Mouse (Mus musculus): ENCODE data around the gene Kctd15. TPM values are rescaled to one million over a fixed set of nuclear protein-coding genes. Genes with fewer than 3 reads are reported as not detected.

Gene Kctd15
- polyA plus RNA-seq (2014; fragmentation: Nextera tagmentation; extraction: Ambion mirVana): 23.4 and 28.2 TPM in 2 replicates

GRCm38 (mm10) chr7:34656632-34657031, at the start of gene Kctd15:
Kctd15 (minus strand) TSS chr7:34656732.
- WGBS: 73% methylated on average over 5 of the region's 5 CpGs
- no peaks in the 10 kb centered on the region for H3K27me3 ChIP-seq (ENCODE audit: control insufficient read depth, insufficient read depth, low read length)

GRCm38 (mm10) chr7:34704401-34704800, 47.9 kb upstream of the Kctd15 start:
- H3K27ac ChIP-seq (replicated peaks; ENCODE audit: low read depth, low read length): no peak overlapping the region
- no peaks in the 10 kb centered on the region for H3K9me3 ChIP-seq (ENCODE audit: control insufficient read depth, low read length)
- H3K4me3 ChIP-seq (ENCODE audit: low read depth, low read length): no peak overlapping the region
- 72% methylated on average over 4 of the region's 4 CpGs for WGBS
- H3K27me3 ChIP-seq (ENCODE audit: control insufficient read depth, insufficient read depth, low read length): 0 out of 2 replicates have a peak, but pooled peaks cover 2% of the 10 kb centered on the region
- no peak overlapping the region for H3K9ac ChIP-seq (ENCODE audit: low read length)
- DNase-seq (ENCODE audit: low spot score): no peak
- H3K4me1 ChIP-seq (ENCODE audit: control insufficient read depth, insufficient read depth, low read length): 0 out of 2 replicates have a peak, but pooled peaks cover 3% of the 10 kb centered on the region
- no peak for ATAC-seq (ENCODE audit: insufficient number of reproducible peaks, low FRiP score, low TSS enrichment, low read depth)
- no peak overlapping the region for H3K4me2 ChIP-seq (ENCODE audit: low read depth, severe bottlenecking)
- no peaks in the 10 kb centered on the region for H3K36me3 ChIP-seq (ENCODE audit: control insufficient read depth, insufficient read depth, low read length)

More at GRCm38 (mm10) chr7:34656632-34657031, at the start of gene Kctd15:
- ATAC-seq (ENCODE audit: insufficient number of reproducible peaks, low FRiP score, low TSS enrichment, low read depth) (no peak), DNase-seq (ENCODE audit: low spot score) (no peak)
- peak within 1 kb of the TSS; percentile 85 for H3K4me2 ChIP-seq (ENCODE audit: low read depth, severe bottlenecking)
- peak within 1 kb of the TSS; percentile 100 for H3K27ac ChIP-seq (replicated peaks; ENCODE audit: low read depth, low read length)
- H3K4me1 ChIP-seq (ENCODE audit: control insufficient read depth, insufficient read depth, low read length): peaks cover 10% of the 10 kb centered on the region
- no peaks in the 10 kb centered on the region for H3K9me3 ChIP-seq (ENCODE audit: control insufficient read depth, low read length)
- peak within 1 kb of the TSS; percentile 89 for H3K4me3 ChIP-seq (ENCODE audit: low read depth, low read length)
- peak within 1 kb of the TSS; percentile 99 for H3K9ac ChIP-seq (ENCODE audit: low read length)
- H3K36me3 ChIP-seq (ENCODE audit: control insufficient read depth, insufficient read depth, low read length): no peaks in the 10 kb centered on the region

DNA sequence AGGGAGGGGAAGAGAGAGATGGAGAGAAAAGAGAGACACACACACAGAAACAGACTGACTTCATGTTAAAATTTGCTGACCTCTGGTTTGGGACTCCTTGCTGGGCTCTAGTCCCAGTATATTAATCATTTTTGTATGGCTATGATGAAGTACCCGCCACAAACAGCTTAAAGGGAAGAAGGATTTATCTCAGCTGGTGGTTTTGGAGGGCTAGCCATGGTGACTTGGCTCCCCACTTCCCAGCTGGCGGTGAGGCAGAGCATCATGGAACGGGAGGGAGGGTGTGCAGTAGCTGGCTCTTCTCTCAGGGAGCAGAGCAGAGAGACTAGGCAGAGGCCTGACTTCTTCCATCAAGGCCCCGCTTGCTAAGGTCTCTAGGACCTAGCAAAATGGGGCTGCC, 46.9 kb upstream of the Kctd15 start:
- Histone ChIP-seq H3K4me1 (ENCODE audit: control insufficient read depth, insufficient read depth, low read length) (0 out of 2 replicates have a peak, but pooled peaks cover 3% of the 10 kb centered on the region), H3K27ac (replicated peaks; ENCODE audit: low read depth, low read length) (no peak overlapping the region), H3K36me3 (ENCODE audit: control insufficient read depth, insufficient read depth, low read length) (no peaks in the 10 kb centered on the region), H3K4me3 (ENCODE audit: low read depth, low read length) (no peak overlapping the region), H3K9ac (ENCODE audit: low read length) (no peak overlapping the region), H3K4me2 (ENCODE audit: low read depth, severe bottlenecking) (no peak overlapping the region), H3K9me3 (ENCODE audit: control insufficient read depth, low read length) (no peaks in the 10 kb centered on the region), H3K27me3 (ENCODE audit: control insufficient read depth, insufficient read depth, low read length) (0 out of 2 replicates have a peak, but pooled peaks cover 2% of the 10 kb centered on the region)
- no peak for DNase-seq (ENCODE audit: low spot score)
- WGBS: 63% methylated on average over 4 of the region's 4 CpGs
- no peak for ATAC-seq (ENCODE audit: insufficient number of reproducible peaks, low FRiP score, low TSS enrichment, low read depth)

- no peak overlapping the region for H3K27ac ChIP-seq (replicated peaks; ENCODE audit: low read depth, low read length)
- H3K4me2 ChIP-seq (ENCODE audit: low read depth, severe bottlenecking): no peak overlapping the region
- ATAC-seq (ENCODE audit: insufficient number of reproducible peaks, low FRiP score, low TSS enrichment, low read depth): no peak
- 0 out of 2 replicates have a peak, but pooled peaks cover 2% of the 10 kb centered on the region for H3K27me3 ChIP-seq (ENCODE audit: control insufficient read depth, insufficient read depth, low read length)
- 17% methylated on average over 11 of the region's 11 CpGs for WGBS
- no peaks in the 10 kb centered on the region for H3K36me3 ChIP-seq (ENCODE audit: control insufficient read depth, insufficient read depth, low read length)
- no peak overlapping the region for H3K4me3 ChIP-seq (ENCODE audit: low read depth, low read length)
- H3K9ac ChIP-seq (ENCODE audit: low read length): no peak overlapping the region
- H3K4me1 ChIP-seq (ENCODE audit: control insufficient read depth, insufficient read depth, low read length): 0 out of 2 replicates have a peak, but pooled peaks cover 3% of the 10 kb centered on the region
- DNase-seq (ENCODE audit: low spot score): peak; percentile 87
- no peaks in the 10 kb centered on the region for H3K9me3 ChIP-seq (ENCODE audit: control insufficient read depth, low read length)
Measured at GRCm38 (mm10) chr7:34702718-34703351, 46.3 kb upstream of the Kctd15 start.

DNA sequence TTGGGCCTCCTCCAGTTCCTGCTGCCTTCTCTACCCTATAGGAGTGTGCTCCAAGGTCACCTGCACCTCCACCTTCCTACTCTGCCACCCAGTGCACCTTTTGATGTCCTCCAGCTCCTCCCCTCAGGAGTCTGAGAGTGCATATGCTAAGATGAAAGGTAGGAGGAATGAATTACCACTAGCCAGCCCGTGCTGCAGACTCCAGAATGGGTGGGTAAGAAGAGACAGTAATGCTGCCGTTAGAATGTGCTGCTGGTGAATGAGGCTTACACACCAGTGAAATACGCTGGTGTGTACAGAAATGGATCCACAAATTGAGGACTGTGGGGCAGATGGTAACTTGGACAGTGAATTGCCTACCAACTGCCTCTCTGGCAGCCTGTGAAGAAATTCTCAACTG, 43.4 kb upstream of the Kctd15 start:
- H3K4me2 ChIP-seq (ENCODE audit: low read depth, severe bottlenecking): no peak overlapping the region

DNA sequence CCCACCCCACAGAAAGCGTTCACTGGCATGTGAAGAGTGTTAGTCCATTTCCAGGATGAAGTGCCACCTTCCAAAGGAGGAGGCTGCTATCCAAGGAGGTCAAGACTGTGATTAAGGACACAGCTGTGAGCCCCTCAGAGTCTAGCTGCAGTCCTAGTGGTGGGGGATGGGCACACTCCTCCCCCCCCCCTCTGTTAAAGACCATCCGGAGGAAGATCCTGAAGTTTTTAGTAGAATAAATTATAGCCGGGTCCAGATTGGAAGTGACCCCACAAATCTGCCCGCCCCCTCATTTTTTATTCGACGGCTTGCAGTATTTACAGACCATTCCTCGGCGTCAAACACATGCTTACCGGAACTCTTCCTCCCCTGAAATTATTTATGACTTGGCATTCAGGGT, 41.7 kb upstream of the Kctd15 start:
- ATAC-seq (ENCODE audit: insufficient number of reproducible peaks, low FRiP score, low TSS enrichment, low read depth) (no peak), DNase-seq (ENCODE audit: low spot score) (no peak)
- Histone ChIP-seq H3K27me3 (ENCODE audit: control insufficient read depth, insufficient read depth, low read length) (0 out of 2 replicates have a peak, but pooled peaks cover 2% of the 10 kb centered on the region), H3K9ac (ENCODE audit: low read length) (no peak overlapping the region), H3K4me1 (ENCODE audit: control insufficient read depth, insufficient read depth, low read length) (no peaks in the 10 kb centered on the region), H3K27ac (replicated peaks; ENCODE audit: low read depth, low read length) (no peak overlapping the region), H3K4me2 (ENCODE audit: low read depth, severe bottlenecking) (no peak overlapping the region), H3K9me3 (ENCODE audit: control insufficient read depth, low read length) (no peaks in the 10 kb centered on the region), H3K36me3 (ENCODE audit: control insufficient read depth, insufficient read depth, low read length) (no peaks in the 10 kb centered on the region), H3K4me3 (ENCODE audit: low read depth, low read length) (no peak overlapping the region)
- 65% methylated on average over 9 of the region's 9 CpGs for WGBS

More for the DNA sequence above, 43.4 kb upstream of the Kctd15 start:
- WGBS: 59% methylated on average over 3 of the region's 3 CpGs
- H3K27me3 ChIP-seq (ENCODE audit: control insufficient read depth, insufficient read depth, low read length): 0 out of 2 replicates have a peak, but pooled peaks cover 2% of the 10 kb centered on the region
- H3K27ac ChIP-seq (replicated peaks; ENCODE audit: low read depth, low read length): no peak overlapping the region
- H3K9me3 ChIP-seq (ENCODE audit: control insufficient read depth, low read length): no peaks in the 10 kb centered on the region
- H3K36me3 ChIP-seq (ENCODE audit: control insufficient read depth, insufficient read depth, low read length): no peaks in the 10 kb centered on the region
- no peak overlapping the region for H3K4me3 ChIP-seq (ENCODE audit: low read depth, low read length)
- no peak overlapping the region for H3K9ac ChIP-seq (ENCODE audit: low read length)
- H3K4me1 ChIP-seq (ENCODE audit: control insufficient read depth, insufficient read depth, low read length): no peaks in the 10 kb centered on the region
- DNase-seq (ENCODE audit: low spot score) (no peak), ATAC-seq (ENCODE audit: insufficient number of reproducible peaks, low FRiP score, low TSS enrichment, low read depth) (no peak)

- Histone ChIP-seq H3K36me3 (ENCODE audit: control insufficient read depth, insufficient read depth, low read length) (no peaks in the 10 kb centered on the region), H3K27ac (replicated peaks; ENCODE audit: low read depth, low read length) (no peak overlapping the region), H3K27me3 (ENCODE audit: control insufficient read depth, insufficient read depth, low read length) (no peaks in the 10 kb centered on the region), H3K9me3 (ENCODE audit: control insufficient read depth, low read length) (no peaks in the 10 kb centered on the region), H3K4me1 (ENCODE audit: control insufficient read depth, insufficient read depth, low read length) (no peaks in the 10 kb centered on the region), H3K4me2 (ENCODE audit: low read depth, severe bottlenecking) (no peak overlapping the region), H3K4me3 (ENCODE audit: low read depth, low read length) (no peak overlapping the region), H3K9ac (ENCODE audit: low read length) (no peak overlapping the region)
- ATAC-seq (ENCODE audit: insufficient number of reproducible peaks, low FRiP score, low TSS enrichment, low read depth): no peak
- WGBS: 72% methylated on average over 9 of the region's 9 CpGs
- DNase-seq (ENCODE audit: low spot score): no peak
Measured at GRCm38 (mm10) chr7:34696086-34696485, 39.6 kb upstream of the Kctd15 start.

GRCm38 (mm10) chr7:34694898-34695297, 38.4 kb upstream of the Kctd15 start:
- H3K36me3 ChIP-seq (ENCODE audit: control insufficient read depth, insufficient read depth, low read length): no peaks in the 10 kb centered on the region
- no peak overlapping the region for H3K4me2 ChIP-seq (ENCODE audit: low read depth, severe bottlenecking)
- 40% methylated on average over 9 of the region's 9 CpGs for WGBS
- no peak overlapping the region for H3K9ac ChIP-seq (ENCODE audit: low read length)
- H3K9me3 ChIP-seq (ENCODE audit: control insufficient read depth, low read length): no peaks in the 10 kb centered on the region
- no peak for DNase-seq (ENCODE audit: low spot score)
- H3K4me3 ChIP-seq (ENCODE audit: low read depth, low read length): no peak overlapping the region
- H3K27me3 ChIP-seq (ENCODE audit: control insufficient read depth, insufficient read depth, low read length): no peaks in the 10 kb centered on the region
- no peak overlapping the region for H3K27ac ChIP-seq (replicated peaks; ENCODE audit: low read depth, low read length)
- H3K4me1 ChIP-seq (ENCODE audit: control insufficient read depth, insufficient read depth, low read length): no peaks in the 10 kb centered on the region
- no peak for ATAC-seq (ENCODE audit: insufficient number of reproducible peaks, low FRiP score, low TSS enrichment, low read depth)
